Mouse (Mus musculus): ENCODE measurements around the gene Islr2.

DNA sequence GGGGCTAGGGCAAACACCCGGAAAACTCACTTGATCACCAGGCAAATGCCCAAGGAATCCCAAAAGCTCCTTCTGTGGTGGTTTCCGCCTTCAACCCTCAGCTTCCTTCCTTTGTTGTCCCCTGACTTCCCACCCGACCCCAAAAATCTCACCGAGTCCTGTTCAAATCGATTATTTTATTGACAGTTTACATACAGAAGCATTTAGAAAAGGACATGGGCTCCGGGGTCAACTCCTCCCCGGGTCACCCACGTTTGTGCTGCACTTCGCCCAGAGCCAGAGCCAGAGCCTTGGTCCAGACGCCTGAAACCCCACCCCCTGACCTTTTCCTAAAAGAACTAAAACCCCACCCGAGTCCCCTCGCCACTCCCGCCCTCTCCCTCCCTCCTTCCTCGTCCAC lies 8.0 kb downstream of the Islr2 start:
- no peak for TF ChIP-seq CTCF (IDR thresholded peaks at IDR 0.05; ENCODE audit: extremely low read depth, insufficient read depth, insufficient read length, insufficient replicate concordance)
- TF ChIP-seq POLR2A (IDR thresholded peaks at IDR 0.05; ENCODE audit: low read depth, low read length) = no peak
